Mouse (Mus musculus) lung, embryonic 16.5 days (tissue): Measurements from ENCODE around the gene Itpr1. TPM values are rescaled to one million over a fixed set of nuclear protein-coding genes. Genes with fewer than 3 reads are reported as not detected.
"Not testable (repeated sequence)": the region's sequence is repeated elsewhere in the genome, so short reads cannot be mapped to it uniquely, and the experiment has no call there.

ENCODE experiments used
- ATAC-seq: fragments of 200-750 bp; cut with Nextera tagmentation; 2 replicates; pipeline ENCODE4 v1.8.0; 2017; ENCODE audit warnings: low read depth, mild to moderate bottlenecking, moderate library complexity
- H3K27ac ChIP-seq: fragments of 300-500 bp; sonication (generic); 2 replicates; pipeline ENCODE4 v1.5.1; 2014; ENCODE audit warnings: mild to moderate bottlenecking, control low read depth, low read length
- H3K27me3 ChIP-seq: fragments of 300-500 bp; sonication (generic); 2 replicates; pipeline ENCODE4 v1.6.1; 2014; ENCODE audit warnings: low read depth, low read length, mixed read lengths; ENCODE audit not compliant: control insufficient read depth, insufficient read depth
- H3K36me3 ChIP-seq: fragments of 300-500 bp; sonication (generic); 2 replicates; pipeline ENCODE4 v1.6.1; 2014; ENCODE audit warnings: low read length; ENCODE audit not compliant: control insufficient read depth, insufficient read depth
- H3K4me1 ChIP-seq: fragments of 300-500 bp; sonication (generic); replicated peaks from 2 replicates; pipeline ENCODE4 v1.6.1; 2014; ENCODE audit warnings: low read length, mixed read lengths; ENCODE audit not compliant: control insufficient read depth, insufficient read depth
- H3K4me2 ChIP-seq: fragments of 300-500 bp; sonication (generic); 2 replicates; pipeline ENCODE4 v1.6.1; 2014; ENCODE audit warnings: low read depth, low read length, control low read depth
- H3K4me3 ChIP-seq: fragments of 300-500 bp; sonication (generic); 2 replicates; pipeline ENCODE4 v1.5.1; 2014; ENCODE audit warnings: mild to moderate bottlenecking, low read length, control low read depth
- H3K9ac ChIP-seq: fragments of 300-500 bp; sonication (generic); 2 replicates; pipeline ENCODE4 v1.6.1; 2014; ENCODE audit warnings: low read length, control low read depth
- H3K9me3 ChIP-seq: fragments of 300-500 bp; sonication (generic); 2 replicates; pipeline ENCODE4 v1.6.1; 2016; ENCODE audit warnings: low read length; ENCODE audit not compliant: control insufficient read depth
- WGBS: fragments of 180-500 bp; shearing (Covaris S2); extraction: QIAGEN DNeasy Blood & Tissue Kit; methylation state at CpG from one replicate; pipeline ENCODE4 v1.1.7; 2014; 5-methylcytosine and 5-hydroxymethylcytosine counted together
- polyA plus RNA-seq: library from polyadenylated mRNA; unstranded; fragments of >200 nt; fragmentation: Nextera tagmentation; extraction: Ambion mirVana; gene quantifications from 2 replicates; pipeline ENCODE4 v1.2.1, GENCODE M21; 2015

Gene Itpr1
- polyA plus RNA-seq, 1 experiment from 2014 or later = 13.0 TPM

DNA sequence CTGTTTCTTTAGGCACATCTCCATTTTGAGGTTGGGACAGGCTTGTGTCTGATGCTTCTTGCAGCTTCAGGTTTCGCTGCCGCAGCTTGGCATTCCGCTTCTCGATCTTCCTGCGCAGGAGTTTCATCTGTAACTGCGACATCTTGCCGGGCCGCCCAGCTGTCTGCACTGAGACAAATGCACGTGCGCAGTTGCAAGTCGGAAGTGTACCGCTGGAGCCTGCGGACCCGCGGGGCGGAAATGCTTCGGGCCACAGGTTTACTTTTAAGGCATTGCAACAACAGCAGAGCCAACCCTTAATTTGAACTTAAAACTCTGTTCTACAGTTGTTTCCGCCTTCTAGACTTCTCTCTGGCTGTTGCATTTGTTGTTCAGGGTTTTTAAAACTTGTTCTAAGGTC lies 352.6 kb downstream of the Itpr1 start:
- not testable (repeated sequence) for H3K27ac ChIP-seq, H3K4me2 ChIP-seq, H3K9ac ChIP-seq, H3K9me3 ChIP-seq, H3K4me3 ChIP-seq, H3K4me1 ChIP-seq, ATAC-seq, H3K36me3 ChIP-seq, H3K27me3 ChIP-seq
- WGBS = 78% methylated on average over 18 of the region's 18 CpGs

DNA sequence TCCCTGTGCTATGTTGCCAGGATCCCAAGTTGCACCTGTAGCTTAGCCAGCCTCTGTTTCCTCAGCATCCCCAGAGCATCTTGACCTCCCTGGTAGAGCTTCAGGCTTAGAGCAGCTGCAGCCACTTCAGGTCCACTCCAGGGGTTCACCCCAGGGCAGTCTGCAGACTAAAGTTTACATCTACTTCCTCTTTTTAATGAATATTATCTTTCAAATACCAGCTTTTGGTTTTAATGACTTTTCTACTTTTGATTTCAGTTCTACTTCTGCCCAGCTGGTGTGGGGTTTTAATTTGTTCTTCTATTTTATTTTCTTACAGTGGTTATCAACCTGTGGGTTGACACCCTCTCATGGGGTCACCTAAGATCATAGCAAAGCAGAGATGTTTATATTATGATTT lies 353.7 kb downstream of the Itpr1 start:
- Histone ChIP-seq H3K27ac (no peak overlapping the region), H3K4me3 (no peak overlapping the region), H3K9me3 (no peaks in the 10 kb centered on the region), H3K4me2 (no peak overlapping the region), H3K9ac (no peak overlapping the region), H3K27me3 (no peaks in the 10 kb centered on the region), H3K36me3 (no peaks in the 10 kb centered on the region), H3K4me1 (peaks cover 16% of the 10 kb centered on the region)
- no peak for ATAC-seq

DNA sequence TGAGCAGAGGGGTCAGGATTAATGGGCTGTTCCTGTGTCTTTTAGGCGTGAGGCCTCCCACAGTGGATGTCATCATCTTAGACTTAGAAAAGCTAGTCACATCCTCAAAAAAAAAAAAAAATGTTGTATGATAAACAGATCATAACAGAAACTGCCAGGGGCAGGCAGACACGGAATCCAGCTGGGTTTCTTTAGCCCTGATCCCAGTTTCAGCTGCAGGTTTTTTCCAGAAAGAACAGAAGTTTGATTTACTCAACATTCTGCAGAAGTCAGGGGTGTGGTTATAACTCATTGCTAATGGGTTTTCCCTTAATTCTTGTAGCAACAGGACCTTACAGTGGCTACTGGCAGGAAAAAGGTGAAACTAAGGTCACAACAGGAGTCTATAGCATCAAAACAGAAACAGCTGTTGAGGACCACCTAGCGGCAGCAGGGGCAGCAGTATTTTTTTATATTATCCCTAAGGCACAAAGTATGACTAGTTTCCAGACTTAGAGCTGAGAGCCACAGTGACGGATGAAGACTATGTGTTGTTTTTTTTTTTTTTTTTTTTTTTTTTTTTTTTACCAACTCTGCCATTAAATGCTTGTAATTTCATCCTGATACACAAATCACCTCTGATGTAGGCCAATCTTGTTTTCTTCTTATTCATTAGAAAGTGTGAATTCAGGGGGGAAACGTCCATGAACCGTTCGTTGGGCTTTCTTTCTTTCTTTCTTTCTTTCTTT lies 356.7 kb downstream of the Itpr1 start:
- no peak overlapping the region for H3K4me2 ChIP-seq
- WGBS = 46% methylated on average over 7 of the region's 7 CpGs
- peaks cover 22% of the 10 kb centered on the region for H3K4me1 ChIP-seq
- peak overlapping the region; percentile 66 for H3K27ac ChIP-seq
- no peaks in the 10 kb centered on the region for H3K27me3 ChIP-seq
- ATAC-seq = peak; percentile 42
- H3K9me3 ChIP-seq = no peaks in the 10 kb centered on the region
- no peaks in the 10 kb centered on the region for H3K36me3 ChIP-seq
- no peak overlapping the region for H3K4me3 ChIP-seq
- H3K9ac ChIP-seq = no peak overlapping the region

DNA sequence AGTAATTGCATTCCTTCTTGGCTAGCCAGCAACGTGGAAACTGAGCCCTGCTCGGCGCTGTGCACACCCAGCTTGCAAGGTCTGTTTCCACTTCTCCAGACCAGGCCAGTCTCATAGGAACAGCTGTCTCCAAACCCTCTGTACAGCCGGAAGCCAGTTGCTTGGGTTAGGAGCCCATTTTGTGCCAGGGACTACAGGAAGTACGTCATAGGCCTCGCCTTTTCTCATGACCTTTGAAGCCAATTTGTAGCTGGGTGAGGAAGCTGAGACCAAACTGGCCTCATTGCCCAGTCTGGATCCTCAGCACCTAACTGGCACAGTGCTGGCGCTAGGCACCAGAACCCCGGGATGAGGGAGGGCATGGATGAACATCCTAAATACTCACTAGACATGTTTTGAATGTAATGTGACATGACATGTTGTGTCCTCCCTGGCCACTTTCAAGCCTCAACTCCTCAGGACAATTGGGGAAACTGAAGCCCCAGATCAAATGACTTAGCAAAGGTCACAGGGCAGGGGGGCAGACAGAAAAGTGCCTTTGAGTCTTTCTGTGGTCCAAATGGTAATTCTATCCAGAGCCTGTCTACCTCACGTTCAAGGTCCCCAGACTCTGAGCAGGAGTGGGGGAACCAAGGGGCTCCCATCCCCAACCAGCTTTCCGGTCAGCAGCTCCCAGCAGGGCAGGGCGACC lies 357.6 kb downstream of the Itpr1 start:
- peak overlapping the region; percentile 58 for H3K9ac ChIP-seq

DNA sequence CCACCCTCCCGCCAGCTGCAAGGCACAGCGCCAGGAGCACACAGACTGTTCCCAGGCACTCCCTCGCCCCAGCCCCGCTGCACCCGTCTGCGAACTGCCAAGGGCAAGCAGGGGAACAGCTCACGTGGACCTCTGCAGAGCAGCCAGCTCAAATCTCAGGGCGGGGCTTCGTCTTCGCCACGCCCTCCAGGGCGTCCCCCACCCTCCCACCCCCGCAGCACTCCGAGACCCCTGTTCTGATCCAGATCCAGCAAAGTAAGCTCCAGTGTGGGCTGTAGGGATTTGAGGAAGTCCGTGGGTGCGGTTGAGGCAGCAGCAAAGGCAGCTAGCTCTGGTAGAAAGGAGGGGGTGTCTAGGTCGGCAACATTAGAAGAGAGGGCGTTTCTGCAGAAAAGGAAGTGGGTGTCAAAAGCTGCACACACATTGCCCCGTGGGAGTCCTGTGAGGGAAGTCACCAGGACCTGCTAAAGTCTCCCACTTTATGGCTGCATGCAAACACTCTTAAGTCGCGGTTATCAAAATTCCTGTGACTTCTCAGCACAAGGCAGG lies 358.2 kb downstream of the Itpr1 start:
- Histone ChIP-seq H3K9me3 (no peaks in the 10 kb centered on the region), H3K9ac (peak overlapping the region; percentile 58), H3K27me3 (no peaks in the 10 kb centered on the region), H3K4me2 (peak overlapping the region; percentile 69), H3K4me1 (peaks cover 22% of the 10 kb centered on the region), H3K27ac (peak overlapping the region; percentile 88), H3K36me3 (no peaks in the 10 kb centered on the region), H3K4me3 (peak overlapping the region; percentile 50)
- 2% methylated on average over 21 of the region's 21 CpGs for WGBS
- ATAC-seq = peak; percentile 96

More for the DNA sequence above, 357.6 kb downstream of the Itpr1 start:
- Histone ChIP-seq H3K4me1 (peaks cover 22% of the 10 kb centered on the region), H3K4me3 (peak overlapping the region; percentile 50), H3K9me3 (no peaks in the 10 kb centered on the region), H3K27ac (peak overlapping the region; percentile 88), H3K36me3 (no peaks in the 10 kb centered on the region), H3K4me2 (peak overlapping the region; percentile 69), H3K27me3 (no peaks in the 10 kb centered on the region)
- peak; percentile 40 for ATAC-seq
- WGBS = 27% methylated on average over 11 of the region's 11 CpGs

DNA sequence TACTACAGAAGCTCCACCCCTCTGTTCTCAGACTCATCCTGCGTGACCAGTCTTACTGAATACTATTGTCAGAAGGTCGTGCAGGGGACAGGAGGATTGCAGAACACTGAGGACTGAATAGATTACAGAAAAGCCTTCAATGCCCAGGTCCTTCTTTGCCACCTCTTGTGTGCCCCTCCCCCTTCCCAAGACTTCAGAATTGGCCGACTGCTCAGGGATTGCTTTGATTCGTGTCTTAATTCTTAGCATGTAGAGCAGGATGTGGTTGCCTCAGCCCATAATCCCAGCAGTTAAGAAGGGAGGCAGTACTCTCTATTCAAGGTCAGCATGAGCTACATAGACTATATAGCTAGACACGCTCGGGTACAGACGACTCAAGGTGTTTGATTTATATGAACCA lies 359.8 kb downstream of the Itpr1 start:
- 42% methylated on average over 7 of the region's 7 CpGs for WGBS
- Histone ChIP-seq H3K9ac (no peak overlapping the region), H3K4me2 (no peak overlapping the region), H3K27ac (no peak overlapping the region), H3K27me3 (no peaks in the 10 kb centered on the region), H3K4me1 (peaks cover 22% of the 10 kb centered on the region), H3K4me3 (no peak overlapping the region), H3K9me3 (no peaks in the 10 kb centered on the region), H3K36me3 (no peaks in the 10 kb centered on the region)
- no peak for ATAC-seq

DNA sequence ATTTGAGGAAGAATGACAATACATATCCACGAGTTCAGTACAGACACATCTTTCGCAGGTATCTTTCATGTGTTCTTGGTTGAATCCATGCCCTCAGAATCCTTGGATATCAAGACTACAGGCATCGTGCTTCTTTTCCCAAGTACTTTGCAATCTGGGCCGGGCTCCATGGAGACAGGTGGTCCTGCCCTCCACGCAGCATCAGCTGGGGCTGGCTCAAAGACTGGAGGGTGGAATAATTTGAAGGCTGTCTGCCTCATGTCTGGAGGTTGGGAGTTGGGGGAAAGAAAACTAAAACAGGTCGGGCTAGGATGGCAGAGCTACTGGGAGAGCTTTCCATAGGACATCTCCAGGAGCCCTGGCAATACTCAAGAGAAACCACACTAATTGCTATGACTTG lies 364.2 kb downstream of the Itpr1 start:
- H3K27me3 ChIP-seq = no peaks in the 10 kb centered on the region
- H3K9ac ChIP-seq = no peak overlapping the region
- H3K4me3 ChIP-seq = no peak overlapping the region
- no peaks in the 10 kb centered on the region for H3K9me3 ChIP-seq
- no peak overlapping the region for H3K4me2 ChIP-seq
- 89% methylated on average over 6 of the region's 6 CpGs for WGBS
- H3K4me1 ChIP-seq = 0 out of 2 replicates have a peak, but pooled peaks cover 3% of the 10 kb centered on the region
- H3K36me3 ChIP-seq = no peaks in the 10 kb centered on the region
- H3K27ac ChIP-seq = no peak overlapping the region
- no peak for ATAC-seq

DNA sequence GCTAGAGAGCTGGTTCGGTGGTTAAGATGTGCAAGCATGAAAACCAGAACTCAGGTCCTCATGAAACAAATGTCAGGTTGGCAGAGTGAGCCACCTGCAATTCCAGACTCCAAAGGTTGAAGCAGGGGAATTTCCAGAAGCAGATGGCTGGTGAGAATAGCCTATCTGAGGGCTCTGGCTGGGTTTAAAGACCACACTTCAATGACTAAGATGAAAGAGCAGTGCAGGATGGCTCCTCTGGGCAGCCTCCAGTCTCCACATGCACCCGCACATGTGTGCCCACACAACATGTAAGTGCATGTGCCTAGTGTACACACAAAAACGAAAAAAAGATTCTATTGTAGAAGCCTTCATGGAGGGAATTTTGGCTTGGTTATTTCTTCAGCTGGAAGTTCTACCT lies 375.5 kb downstream of the Itpr1 start:
- Histone ChIP-seq H3K36me3 (no peaks in the 10 kb centered on the region), H3K27ac (no peak overlapping the region), H3K9ac (no peak overlapping the region), H3K9me3 (no peaks in the 10 kb centered on the region), H3K4me1 (no peaks in the 10 kb centered on the region), H3K4me2 (no peak overlapping the region), H3K27me3 (no peaks in the 10 kb centered on the region), H3K4me3 (no peak overlapping the region)
- 86% methylated on average over 3 of the region's 3 CpGs for WGBS
- ATAC-seq = no peak

DNA sequence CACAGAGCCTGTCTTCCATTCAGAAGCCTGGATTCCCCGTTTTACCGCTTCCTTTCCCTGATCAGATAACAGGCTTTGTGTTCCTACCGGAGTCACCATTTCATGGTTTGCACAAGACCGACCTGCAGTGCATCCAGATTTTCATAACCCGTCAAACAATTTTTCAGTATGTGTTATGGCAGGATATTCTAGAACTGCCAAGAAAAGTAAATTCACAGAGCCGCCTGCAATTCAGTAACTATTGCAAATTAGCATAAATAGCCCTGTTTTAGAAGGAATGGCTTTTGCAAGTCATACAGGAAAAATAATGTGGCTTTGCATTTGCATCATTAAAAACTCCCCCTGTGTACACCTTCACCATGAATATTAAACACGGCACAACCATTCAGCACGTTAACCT lies 379.3 kb downstream of the Itpr1 start:
- WGBS = 62% methylated on average over 8 of the region's 8 CpGs
- no peak overlapping the region for H3K4me2 ChIP-seq
- H3K9ac ChIP-seq = no peak overlapping the region
- H3K27me3 ChIP-seq = no peaks in the 10 kb centered on the region
- ATAC-seq = no peak
- H3K36me3 ChIP-seq = no peaks in the 10 kb centered on the region
- no peak overlapping the region for H3K4me3 ChIP-seq
- H3K27ac ChIP-seq = no peak overlapping the region
- H3K4me1 ChIP-seq = no peaks in the 10 kb centered on the region
- H3K9me3 ChIP-seq = no peaks in the 10 kb centered on the region
